Mouse (Mus musculus): Measurements from ENCODE around the gene Suco.

GRCm38 (mm10) chr1:161793321-161793720, 83.2 kb downstream of the Suco start:
- no peak for TF ChIP-seq GATA1 (IDR thresholded peaks at IDR 0.05; ENCODE audit: low read length)
- TF ChIP-seq TAL1 (IDR thresholded peaks at IDR 0.05; ENCODE audit: low read length) = no peak
